Mouse (Mus musculus): Measurements from ENCODE around the gene Vmn2r7. TPM values are rescaled to one million over a fixed set of nuclear protein-coding genes. Genes with fewer than 3 reads are reported as not detected.
"Not testable (repeated sequence)": the region's sequence is repeated elsewhere in the genome, so short reads cannot be mapped to it uniquely, and the experiment has no call there.

The Vmn2r7 gene
- total RNA-seq (2021), result not detected
- long read RNA-seq, experiment 1, result 0 reads
- long read RNA-seq, experiment 2, result 0 reads

DNA sequence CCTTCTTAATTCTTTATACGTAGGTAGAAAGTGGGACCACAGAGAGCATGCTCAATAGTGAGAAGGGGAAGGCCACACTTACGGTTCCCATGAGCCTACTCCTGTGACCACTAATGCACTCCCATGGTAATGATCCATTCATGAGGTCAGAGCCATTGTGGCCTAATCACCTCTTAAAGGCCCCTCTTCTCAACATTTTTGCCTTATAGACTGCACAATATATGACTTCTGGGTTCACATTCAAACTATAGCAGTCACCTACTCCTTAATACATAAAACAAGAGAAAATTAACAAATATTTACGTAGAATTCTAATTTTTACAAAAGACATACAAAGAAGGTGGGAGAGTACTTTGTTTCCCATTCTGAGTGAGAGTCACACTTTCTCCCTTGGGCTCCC is at the start of gene Vmn2r7:
Vmn2r7 (minus strand) TSS at position 101 of the 400 bp plus-strand sequence.
- DNase-seq (ENCODE audit: low spot score in 2 of 2); H3K27ac ChIP-seq; H3K4me3 ChIP-seq: not testable (repeated sequence)

DNA sequence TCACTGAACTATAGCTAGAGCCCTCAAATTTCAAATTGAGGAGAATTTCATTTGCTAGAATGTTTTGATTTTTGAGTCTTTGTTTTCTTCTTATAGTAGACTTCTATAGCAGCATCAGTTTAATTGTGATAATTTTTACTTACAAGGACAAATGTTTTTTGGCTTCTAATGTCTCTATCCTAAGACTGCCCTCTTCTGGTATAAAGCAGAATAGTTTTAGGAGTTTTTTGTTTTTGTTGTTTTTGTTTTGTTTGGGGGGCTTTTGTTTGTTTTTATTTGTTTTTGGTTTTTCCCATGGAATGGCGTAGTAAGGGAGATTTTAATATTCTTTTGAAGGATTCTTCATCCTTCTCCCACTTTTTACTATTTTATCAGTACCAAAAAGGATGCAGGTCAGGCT is 45.2 kb upstream of the Vmn2r7 start:
- DNase-seq (ENCODE audit: low spot score in 2 of 2), result no peak
- H3K4me3 ChIP-seq, result no peak overlapping the region
- no peak overlapping the region for H3K27ac ChIP-seq
- TF ChIP-seq CTCF (conservative IDR thresholded peaks at IDR 0.05), result peak; percentile 77

DNA sequence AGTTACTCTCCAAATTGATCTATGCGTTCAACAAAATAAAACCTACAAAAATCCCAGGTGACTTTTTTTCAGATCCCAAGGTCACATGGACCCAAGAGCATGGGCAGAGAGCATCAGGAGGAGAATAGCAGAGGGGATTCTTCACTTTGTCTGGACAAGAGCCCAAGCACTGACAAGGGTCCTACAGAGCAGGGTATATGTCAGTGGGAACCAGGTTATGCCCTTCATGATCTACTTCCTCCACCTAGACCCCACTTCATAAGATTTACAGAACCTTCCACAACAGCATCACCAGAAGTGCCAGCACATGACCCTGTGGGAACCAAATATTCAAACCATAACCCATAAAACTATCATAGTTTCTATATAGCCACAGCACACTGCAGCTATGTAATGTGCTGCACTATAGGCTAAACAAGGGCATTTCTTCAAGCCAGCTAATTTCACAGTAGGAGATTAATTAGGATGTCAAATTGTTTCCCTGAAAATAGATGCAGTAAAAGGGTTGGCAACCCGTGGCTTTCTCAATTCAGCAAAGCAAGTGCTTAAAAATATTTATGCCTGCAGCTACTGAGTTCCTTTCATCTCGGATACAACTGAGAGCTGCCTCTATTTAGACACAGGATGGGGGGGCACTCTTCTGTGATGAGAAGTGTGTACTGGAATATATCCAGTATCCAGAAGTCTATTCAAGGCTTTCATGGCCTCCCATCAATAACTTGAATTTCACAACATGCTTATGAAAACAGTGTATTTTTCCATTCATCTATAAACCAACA is 33.8 kb upstream of the Vmn2r7 start:
- Histone ChIP-seq H3K27ac (no peak overlapping the region), H3K4me3 (no peak overlapping the region)
- no peak for TF ChIP-seq CTCF (conservative IDR thresholded peaks at IDR 0.05)
- DNase-seq (ENCODE audit: low spot score in 2 of 2), result no peak

DNA sequence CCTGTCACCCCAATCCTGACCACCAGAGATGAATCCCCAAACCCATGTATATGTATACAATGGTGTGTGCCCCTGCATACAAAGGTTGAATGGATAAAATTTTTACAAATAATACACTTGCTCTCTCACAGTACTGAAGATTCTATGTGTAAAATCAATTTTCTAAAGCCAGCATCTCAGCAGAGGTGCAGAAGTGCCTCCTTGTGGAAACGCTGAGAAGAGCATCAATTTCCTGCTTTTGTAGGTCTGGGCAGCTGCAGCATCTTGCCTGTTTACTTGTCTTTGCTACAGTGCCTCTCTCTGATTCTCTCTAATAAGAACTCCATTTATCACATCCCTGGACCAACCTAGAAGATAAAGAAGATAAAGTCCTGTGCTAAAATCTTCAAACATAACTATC is 32.1 kb upstream of the Vmn2r7 start:
- Histone ChIP-seq H3K4me3 (no peak overlapping the region), H3K27ac (no peak overlapping the region)
- TF ChIP-seq CTCF (conservative IDR thresholded peaks at IDR 0.05), result peak; percentile 68
- DNase-seq (ENCODE audit: low spot score in 2 of 2), result no peak

DNA sequence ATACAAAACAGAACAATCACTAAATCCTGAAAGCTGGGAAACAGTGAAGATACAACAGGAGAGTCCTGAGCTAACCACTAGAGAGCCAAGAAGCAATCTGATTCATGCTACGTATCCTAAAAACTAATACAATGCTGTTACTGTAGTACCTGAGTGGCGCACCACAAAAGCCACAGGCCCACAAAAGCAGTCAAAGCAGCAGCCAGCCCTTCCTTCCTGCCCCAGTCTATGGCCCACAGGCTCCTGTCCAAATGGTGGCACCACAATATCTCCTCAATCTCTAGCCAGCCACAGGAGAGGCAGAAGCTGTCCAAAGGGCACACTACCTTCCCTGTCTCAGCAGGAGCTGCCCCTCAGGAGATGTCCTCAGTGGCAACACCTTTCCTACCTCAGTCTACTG is 1.7 kb downstream of the Vmn2r7 start:
- H3K4me3 ChIP-seq, result no peak overlapping the region
- no peak overlapping the region for H3K27ac ChIP-seq
- no peak for TF ChIP-seq CTCF (conservative IDR thresholded peaks at IDR 0.05)

DNA sequence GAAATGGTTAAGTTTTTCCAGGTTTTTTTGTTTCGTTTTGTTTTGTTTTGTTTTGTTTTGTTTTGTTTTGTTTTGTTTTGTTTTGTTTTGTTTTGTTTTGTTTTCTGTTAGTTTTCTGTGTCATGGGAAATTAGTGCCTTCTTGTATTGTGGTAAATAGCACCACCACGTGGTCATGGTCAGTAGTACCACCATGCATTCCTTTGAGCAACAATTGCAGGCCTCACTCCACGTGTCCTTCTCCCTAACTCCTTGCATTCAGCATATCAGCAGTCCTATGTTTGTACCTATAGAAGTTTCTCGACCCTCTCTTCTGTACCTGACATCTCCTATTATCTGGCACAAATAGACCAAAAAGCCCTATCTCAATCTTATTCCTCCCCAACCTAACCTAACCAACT is 2.3 kb downstream of the Vmn2r7 start:
- H3K4me3 ChIP-seq, result no peak overlapping the region
- peak; percentile 19 to 66 for DNase-seq (ENCODE audit: low spot score in 2 of 2)
- TF ChIP-seq CTCF (conservative IDR thresholded peaks at IDR 0.05), result peak; percentile 84
- no peak overlapping the region for H3K27ac ChIP-seq

More for the DNA sequence above, 1.7 kb downstream of the Vmn2r7 start:
- no peak for DNase-seq (ENCODE audit: low spot score in 2 of 2)

DNA sequence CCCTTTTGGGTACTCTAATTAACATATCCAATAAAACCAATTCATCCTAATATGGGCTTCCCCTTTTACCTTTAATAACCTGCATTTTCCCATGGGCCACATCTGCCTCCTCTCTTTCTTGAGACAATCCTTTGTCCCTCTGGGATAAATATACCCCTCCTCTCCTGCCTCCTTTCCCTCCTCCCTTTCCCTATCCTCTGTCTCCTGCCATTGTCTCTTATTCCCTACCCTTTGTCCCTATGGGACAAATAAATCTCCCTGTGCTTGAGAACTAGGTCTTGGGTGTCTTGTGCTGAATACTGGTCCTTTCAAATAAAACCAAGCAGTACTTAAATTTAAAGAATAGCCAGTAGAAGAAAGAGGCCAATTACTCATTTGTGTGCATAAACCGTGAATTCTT is 13.4 kb downstream of the Vmn2r7 start:
- TF ChIP-seq CTCF (conservative IDR thresholded peaks at IDR 0.05), result no peak
- no peak for DNase-seq (ENCODE audit: low spot score in 2 of 2)
- H3K27ac ChIP-seq, result no peak overlapping the region
- H3K4me3 ChIP-seq, result no peak overlapping the region

DNA sequence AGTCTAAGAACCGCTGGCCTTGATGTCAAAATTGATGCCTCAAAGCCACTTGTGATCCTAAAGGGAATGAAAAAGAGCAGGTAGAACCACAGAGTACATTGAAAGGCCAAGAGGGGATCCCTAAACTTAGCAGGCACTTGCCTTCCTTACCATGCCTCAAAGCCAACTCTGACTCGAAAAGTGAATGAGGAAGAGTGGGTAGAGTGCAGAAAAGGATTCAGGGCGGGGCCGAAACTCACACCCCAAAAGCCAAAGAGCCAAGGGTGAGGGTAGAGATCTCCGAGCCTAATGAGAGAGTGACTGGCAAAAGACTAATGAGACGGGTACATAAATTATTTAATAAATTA is 53.3 kb downstream of the Vmn2r7 start:
- no peak for DNase-seq (ENCODE audit: low spot score in 2 of 2)

DNA sequence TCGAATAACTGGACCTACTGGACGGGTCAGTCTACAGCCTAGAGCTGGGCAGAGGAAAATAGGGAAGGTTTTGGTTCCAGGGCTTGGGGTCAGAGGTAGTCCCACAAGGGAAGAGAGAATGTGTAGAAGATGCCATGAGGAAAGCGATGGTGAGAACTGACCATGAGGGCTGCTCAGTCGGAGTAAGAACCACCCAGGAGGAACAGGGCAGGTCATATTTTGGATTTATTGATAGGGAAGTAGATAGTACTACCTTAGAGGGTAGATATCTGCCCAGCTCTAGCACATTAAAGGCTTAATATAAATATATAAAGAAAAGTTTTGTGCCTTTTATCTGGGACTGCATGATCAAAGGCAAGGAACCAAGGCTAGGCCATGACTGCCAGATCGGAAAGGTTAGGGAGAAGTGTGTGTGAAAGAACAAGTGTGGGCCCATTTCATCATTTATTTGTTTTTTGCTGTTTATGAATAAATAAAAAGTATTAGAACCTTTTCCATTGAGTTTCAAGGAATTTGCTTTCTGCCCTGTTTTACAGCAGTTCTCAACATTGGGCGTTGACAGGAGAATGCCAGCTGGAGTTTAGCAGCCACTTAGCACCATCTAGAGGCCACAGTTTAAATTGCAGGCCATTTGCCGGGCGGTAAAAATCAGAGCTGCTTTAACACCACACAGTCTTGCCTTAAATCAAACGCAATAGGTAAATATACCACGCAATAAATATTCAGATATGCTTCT is 53.9 kb downstream of the Vmn2r7 start:
- DNase-seq (ENCODE audit: low spot score in 2 of 2), result peak; percentile 61 to 79
- H3K27ac ChIP-seq, result no peak overlapping the region
- TF ChIP-seq CTCF (conservative IDR thresholded peaks at IDR 0.05), result peak; percentile 94
- H3K4me3 ChIP-seq, result no peak overlapping the region

More for the DNA sequence above, 53.3 kb downstream of the Vmn2r7 start:
- H3K27ac ChIP-seq, result no peak overlapping the region
- no peak overlapping the region for H3K4me3 ChIP-seq
- no peak for TF ChIP-seq CTCF (conservative IDR thresholded peaks at IDR 0.05)

DNA sequence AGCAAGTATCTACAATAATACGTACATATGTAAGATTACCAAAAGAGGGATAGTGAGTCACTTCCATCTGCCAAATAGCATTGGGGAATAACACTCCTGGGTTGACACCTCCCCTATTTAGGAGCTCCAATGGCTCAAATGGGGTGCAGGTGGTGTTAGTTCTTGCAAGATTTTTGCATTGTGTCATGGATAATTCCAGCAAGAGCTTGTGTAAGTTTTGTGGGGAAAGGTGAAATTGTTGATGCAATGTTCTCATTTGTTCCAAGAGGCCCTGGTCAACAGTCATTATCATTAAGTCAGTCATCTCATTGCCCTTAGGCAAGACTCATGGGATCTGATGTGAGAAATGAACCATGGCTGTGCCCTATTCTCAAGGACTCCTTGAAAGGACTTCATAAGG is 61.7 kb downstream of the Vmn2r7 start:
- Histone ChIP-seq H3K27ac (no peak overlapping the region), H3K4me3 (no peak overlapping the region)
- DNase-seq (ENCODE audit: low spot score in 2 of 2), result no peak
- no peak for TF ChIP-seq CTCF (conservative IDR thresholded peaks at IDR 0.05)

DNA sequence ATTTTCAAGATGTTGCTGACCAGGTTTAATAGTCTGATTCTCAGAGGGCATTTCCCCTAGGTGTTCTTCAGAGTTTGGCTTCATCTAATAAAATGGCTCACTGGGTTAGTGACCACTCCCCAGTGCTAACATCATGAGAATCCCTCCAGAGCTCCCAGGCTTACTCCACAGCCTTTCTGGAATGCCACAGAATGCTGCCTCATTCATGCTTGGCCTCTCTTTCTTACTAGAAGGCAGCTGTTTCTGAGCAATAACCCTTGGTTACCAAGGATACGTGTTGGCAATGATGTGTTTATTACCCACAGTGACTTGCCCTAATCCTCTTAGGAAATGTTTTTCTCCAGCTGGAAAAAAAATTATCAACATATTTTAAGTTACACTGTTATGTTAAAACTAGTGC is 72.4 kb downstream of the Vmn2r7 start:
- Histone ChIP-seq H3K27ac (no peak overlapping the region), H3K4me3 (no peak overlapping the region)
- peak in 1 of 2 experiments; percentile 7 for DNase-seq (ENCODE audit: low spot score in 2 of 2)
- no peak for TF ChIP-seq CTCF (conservative IDR thresholded peaks at IDR 0.05)

DNA sequence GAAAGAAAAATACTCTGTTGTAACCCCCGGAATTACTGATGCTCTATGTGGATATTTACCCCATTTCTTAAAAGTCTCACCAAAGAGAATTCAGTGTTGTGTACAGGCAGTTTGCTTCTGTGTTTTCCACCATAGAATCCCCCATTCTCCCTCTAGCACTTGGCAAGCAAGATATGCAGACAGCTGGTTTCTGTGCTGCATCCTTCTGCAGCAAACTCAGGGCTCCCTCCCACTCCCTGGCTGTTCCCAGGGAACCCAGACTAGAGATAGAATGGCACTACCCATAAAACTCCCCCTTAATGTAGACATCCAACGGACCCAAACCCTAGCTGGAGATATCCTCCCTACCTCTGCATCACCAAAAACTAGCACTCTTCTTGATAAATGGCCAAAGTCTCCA is 88.4 kb downstream of the Vmn2r7 start:
- Histone ChIP-seq H3K27ac (peak overlapping the region; percentile 71), H3K4me3 (no peak overlapping the region)
- TF ChIP-seq CTCF (conservative IDR thresholded peaks at IDR 0.05), result no peak
- DNase-seq (ENCODE audit: low spot score in 2 of 2), result peak; percentile 72 to 77

DNA sequence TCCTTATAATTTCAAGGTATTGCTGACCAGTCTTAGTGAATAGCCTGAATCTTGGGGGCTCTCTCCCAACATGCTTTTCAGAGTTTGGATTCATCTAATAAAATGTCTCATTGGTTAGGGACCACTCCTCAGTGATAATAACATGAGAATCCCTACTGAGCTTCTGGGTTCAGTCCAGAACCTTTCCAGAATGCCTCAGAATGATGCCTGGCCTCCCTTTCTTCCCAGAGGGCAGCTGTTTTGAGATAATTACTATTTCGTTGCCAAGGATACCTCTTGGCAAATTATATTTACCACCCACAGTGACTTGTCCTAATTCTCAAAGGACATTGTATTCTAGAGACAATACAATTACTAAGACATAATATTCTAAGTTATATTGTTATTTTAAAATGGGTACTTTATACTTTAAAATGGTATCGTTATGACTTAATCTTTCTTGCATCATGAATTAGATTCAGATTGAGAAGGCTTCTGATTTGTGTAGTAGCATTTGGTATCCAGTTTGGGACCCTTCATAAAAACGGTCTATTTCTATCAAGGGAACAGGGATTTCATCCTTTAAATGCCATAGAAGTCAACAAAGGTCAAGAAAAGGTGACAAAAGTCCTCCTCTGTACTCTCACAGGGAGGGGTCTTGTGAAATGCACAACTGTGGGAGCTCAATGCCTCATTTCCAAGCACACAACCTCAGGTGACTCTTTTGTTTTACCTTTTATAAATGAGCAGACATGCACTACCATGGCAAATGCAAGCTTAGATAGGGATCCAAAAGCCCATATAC is 117.2 kb downstream of the Vmn2r7 start:
- H3K4me3 ChIP-seq; DNase-seq (ENCODE audit: low spot score in 2 of 2); H3K27ac ChIP-seq: not testable (repeated sequence)

DNA sequence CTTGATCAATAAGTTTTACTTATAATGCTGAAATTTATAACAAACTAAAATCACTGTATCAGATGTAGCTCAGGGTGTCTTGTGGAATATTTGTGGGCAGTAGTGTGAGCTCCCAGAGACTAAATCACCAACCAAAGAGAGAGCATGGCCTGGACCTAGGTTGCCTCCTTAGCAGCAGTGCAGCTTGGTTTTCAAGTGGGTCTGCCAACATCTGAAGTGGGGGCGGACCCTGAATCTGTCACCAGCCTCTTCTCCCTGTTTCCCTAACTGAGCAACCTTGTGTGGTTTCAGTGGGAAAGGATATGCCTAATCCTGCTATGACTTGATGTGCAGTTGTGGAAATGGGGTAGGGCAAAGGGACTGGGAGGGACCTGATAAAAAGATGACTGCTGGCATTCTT is 118.8 kb downstream of the Vmn2r7 start:
- not testable (repeated sequence) for H3K27ac ChIP-seq; H3K4me3 ChIP-seq; DNase-seq (ENCODE audit: low spot score in 2 of 2)

DNA sequence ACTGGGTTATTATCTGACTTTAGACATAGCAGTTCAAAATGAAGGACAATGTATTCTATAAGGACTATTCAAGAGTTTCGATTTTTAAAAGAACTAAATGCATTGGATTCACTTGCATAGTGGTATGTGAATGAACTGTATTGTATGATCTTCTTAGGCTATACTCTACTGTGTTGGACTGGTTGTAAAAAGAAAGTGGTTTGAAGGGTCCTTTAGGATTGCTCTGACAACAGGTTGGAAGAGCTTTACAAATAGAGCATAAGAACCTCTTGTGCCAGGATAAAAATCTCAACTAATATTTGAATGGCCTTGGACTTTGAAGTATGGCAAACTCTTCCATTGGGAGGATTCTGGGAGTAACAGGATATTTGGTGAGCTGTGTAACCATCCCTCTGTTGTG is 168.5 kb downstream of the Vmn2r7 start:
- H3K27ac ChIP-seq; DNase-seq (ENCODE audit: low spot score in 2 of 2); H3K4me3 ChIP-seq: not testable (repeated sequence)
